Mouse (Mus musculus): ENCODE results near the gene Bcl2l14.

Bcl2l14 gene

GRCm38 (mm10) chr6:134396018-134396417 is at the start of gene Bcl2l14:
Bcl2l14 (plus strand) TSS chr6:134396318.
- no peak for DNase-seq (ENCODE audit: extremely low read depth, insufficient read length, low spot score)

DNA sequence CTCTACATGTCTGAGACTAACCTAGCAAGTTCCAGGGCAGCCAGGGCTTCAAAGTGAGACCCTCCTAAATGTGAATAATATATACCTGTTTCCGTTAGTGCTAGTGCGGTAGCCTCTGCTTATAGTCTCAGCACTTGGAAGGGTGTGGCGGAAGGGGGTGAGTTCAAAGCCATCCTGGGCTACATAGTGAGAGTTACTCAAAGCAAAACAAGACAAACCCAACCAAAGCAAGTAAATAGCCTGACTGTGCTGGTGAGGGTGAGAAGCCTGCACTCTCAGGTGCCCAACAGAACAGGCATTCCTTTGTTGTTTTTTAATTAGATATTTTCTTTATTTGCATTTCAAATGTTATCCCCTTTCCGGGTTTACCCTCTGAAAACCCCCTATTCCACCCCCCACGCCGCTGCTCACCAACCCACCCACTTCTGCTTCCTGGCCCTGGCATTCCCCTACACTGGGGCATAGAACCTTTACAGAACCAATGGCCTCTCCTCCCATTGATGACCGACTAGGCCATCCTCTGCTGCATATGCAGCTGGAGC is 47.5 kb upstream of the Bcl2l14 start:
- DNase-seq (ENCODE audit: extremely low read depth, insufficient read length, low spot score), result no peak

- DNase-seq (ENCODE audit: extremely low read depth, insufficient read length, low spot score), result no peak
Observed at GRCm38 (mm10) chr6:134352881-134353280, 43.2 kb upstream of the Bcl2l14 start.

DNA sequence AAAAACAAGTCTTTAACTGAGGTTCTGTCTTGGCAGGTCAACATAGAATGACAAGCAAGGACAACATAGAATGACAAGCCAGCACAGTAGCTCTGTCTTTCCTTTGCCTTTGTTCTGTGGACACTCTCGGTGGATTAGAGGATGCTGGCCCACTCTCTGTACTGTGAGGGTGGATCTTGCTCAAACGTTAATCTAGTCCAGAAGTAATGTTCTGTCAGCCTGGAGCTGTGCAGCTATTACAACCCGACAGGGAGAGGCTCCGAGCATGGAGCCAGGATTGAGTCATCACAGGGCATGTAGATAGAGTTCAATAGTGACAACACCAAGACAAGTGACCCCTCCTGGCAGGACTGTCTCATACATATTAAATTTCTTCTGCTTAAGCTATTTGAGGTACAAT is 42.4 kb upstream of the Bcl2l14 start:
- no peak for DNase-seq (ENCODE audit: extremely low read depth, insufficient read length, low spot score)

GRCm38 (mm10) chr6:134357570-134357969 is 38.5 kb upstream of the Bcl2l14 start:
- DNase-seq (ENCODE audit: extremely low read depth, insufficient read length, low spot score), result no peak

DNA sequence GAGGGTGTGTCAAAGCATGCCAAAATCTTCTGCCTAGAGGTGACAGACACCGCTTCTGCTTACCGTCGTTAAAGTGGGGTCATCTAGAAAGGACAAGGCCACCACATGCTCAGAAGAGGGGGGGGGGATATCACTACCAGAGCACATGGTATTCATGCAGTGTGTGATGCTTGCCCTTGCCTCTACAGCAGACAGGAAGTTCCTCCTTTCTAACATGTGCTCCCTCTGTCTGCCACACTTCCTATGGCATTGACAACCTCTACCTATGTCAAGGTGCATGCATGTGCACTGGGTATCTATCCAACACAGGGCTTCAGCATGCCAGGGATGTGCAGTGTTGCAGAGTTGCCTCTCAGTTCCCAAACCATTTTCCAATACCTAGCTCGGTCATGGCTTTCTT is 36.0 kb upstream of the Bcl2l14 start:
- no peak for DNase-seq (ENCODE audit: extremely low read depth, insufficient read length, low spot score)

DNA sequence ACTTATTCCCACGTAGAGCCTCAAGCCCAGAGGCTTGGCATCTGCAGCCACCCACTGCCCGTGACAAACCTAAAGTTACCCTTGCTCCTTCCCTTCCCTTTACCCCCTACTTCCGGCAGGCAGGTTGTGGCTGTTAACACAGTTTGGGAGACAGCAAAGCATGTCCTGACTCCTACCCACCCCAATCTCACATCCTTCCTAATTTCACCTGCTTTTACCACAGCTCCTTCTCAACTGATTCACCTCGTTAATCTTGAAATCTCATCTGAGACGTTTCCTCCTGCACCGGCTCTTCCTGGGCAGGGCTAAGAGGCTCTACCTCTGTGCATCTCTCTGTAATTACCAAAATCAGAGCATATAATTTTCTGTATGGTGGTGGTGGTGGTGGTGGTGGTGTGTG is 31.5 kb upstream of the Bcl2l14 start:
- DNase-seq (ENCODE audit: extremely low read depth, insufficient read length, low spot score), result no peak

DNA sequence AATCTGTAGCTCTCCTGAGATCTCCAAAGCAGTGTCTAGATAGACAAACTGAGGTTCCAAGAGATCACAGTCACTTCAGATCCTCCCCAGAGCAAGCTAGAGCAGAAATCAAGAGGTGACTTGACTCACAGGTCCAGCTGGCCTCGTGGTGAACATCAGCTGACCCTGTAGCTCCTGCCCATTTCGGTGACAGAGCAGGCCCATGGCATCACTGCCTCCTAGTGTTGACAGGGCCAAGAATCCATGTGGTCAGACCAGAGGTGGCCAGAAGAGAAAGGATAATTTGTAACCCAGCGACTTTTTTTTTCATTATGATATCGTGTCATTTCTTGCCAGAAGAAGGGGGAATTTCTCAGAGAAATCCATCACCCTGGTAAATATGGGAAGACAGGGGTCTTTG is 30.2 kb upstream of the Bcl2l14 start:
- peak; percentile 44 for DNase-seq (ENCODE audit: extremely low read depth, insufficient read length, low spot score)

DNA sequence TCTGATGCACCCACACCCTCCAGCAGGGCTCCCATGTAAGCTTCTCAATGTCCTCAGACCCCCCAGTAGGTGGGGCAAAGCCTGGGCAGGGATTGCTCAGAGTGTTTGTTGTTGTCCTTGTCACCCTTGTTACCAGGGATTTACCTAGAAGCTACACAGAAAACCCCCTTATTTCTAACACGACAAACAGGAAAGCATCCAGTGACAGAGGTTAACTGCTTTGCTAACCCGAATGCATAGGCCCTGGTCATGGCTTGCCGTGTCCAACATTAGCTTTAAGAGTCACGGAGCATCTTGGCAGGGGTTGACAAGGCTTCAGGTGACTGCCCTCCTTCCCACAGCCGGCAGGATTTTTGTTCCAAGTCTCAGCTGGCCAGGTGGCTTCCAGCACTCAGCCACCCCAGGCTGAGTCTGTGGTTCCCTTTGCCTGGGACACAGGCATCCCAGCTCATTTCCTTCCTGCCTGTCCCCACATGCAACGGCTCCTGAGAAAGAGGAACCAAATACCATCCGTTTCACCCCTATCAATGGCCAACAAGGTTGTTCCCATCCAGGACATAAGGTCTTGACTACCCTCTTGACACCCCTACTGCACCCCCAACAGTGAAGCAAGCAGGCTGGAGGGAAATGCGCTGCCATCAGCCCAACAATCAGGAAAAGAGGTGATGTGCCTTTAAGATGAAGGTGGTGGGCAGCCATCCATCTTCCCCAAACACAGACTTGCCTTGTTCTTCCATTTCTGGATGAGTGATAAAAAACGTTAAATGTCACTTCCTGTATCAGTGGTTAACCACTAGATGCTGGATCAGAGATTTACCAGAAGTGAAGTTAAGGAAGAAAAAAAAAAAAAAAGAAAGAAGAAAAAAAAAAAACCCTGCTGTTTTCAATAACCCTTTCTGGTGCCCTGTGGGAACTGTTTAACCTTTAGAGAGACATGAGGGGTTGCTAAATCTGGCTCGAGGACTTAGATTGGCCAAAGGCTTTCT is 29.5 kb upstream of the Bcl2l14 start:
- DNase-seq (ENCODE audit: extremely low read depth, insufficient read length, low spot score), result no peak

DNA sequence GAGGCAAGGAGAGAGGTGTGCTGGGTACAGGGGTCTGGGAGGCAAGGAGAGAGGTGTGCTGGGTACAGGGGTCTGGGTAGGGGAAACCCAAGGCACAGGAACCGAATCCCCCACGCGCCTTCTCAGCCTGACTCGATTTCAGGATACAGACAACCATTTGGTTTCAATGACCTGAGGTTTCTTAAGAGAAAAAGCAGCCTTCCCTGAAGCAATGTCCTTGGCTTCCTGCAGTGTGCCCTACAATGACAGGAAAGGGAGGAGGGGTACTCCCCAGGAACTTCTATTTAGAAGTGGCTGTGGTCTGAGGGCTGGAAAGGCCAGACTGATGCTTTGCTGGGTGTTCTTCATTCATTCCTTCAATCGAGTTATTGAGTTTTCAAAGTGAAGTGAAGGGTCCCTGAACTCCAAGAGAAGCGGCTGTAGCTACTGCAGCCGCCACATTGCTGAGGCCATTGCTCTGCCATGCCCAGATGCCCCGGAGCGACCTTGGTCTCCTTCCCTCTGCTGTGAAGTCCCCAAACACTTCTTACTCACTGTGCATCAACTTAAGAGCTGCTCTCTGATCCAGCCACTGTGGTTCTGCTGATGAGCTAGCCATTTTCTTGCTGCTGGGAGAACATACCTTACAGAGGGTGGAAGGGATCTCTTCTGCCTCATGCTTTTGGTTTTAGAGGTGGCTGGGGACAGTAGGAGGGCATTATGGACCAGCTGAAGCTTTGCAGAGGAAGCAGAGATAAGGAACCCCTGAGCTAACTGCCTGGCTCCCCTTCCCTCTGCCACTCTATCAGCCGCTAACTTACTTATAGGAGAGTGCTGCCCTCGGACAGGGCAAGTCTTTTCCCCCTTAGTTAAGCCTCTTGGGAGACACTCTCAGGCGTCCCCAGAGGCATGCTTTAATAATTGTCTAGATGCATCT is 28.5 kb upstream of the Bcl2l14 start:
- DNase-seq (ENCODE audit: extremely low read depth, insufficient read length, low spot score), result no peak

DNA sequence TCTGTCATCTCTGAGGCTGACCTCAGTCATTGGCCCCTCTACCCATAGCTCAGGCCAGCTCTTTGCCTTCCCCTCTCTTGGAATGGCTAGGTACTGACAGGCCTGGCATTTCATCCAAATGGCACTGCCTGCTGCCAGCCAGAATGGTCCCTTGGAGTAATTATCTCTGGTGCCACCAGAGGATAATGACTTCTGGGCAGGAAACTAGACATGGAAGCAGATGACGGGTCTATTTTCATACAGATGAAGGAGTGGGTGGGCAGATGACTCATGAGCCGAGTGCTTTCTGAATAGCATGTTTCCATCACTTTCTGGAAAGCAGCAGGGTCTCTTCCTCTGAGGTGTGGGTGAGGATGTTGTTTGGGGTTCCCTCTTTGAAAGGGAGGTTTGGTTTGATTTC is 23.2 kb upstream of the Bcl2l14 start:
- DNase-seq (ENCODE audit: extremely low read depth, insufficient read length, low spot score), result no peak

DNA sequence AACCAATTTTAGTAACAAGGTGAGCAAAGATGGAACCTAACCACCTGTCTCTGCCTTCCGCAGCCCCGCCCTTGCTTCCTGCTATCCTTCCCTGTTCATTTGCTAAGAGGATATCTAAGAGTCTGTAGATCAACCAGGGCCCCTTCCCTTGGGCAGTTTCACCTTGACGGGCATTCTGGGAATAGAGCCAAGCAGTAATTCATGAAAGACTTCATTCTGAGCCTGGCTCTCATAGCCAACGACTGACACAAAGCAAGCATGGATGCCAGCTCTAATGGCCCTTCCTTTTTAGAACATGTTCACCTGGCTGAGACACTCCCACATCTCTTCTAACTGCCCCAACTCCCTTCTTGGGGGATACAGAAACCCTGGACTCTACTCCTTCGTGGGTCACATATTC is 18.9 kb upstream of the Bcl2l14 start:
- DNase-seq (ENCODE audit: extremely low read depth, insufficient read length, low spot score), result no peak

- DNase-seq (ENCODE audit: extremely low read depth, insufficient read length, low spot score), result no peak
Observed at GRCm38 (mm10) chr6:134377856-134378255, 18.3 kb upstream of the Bcl2l14 start.

DNA sequence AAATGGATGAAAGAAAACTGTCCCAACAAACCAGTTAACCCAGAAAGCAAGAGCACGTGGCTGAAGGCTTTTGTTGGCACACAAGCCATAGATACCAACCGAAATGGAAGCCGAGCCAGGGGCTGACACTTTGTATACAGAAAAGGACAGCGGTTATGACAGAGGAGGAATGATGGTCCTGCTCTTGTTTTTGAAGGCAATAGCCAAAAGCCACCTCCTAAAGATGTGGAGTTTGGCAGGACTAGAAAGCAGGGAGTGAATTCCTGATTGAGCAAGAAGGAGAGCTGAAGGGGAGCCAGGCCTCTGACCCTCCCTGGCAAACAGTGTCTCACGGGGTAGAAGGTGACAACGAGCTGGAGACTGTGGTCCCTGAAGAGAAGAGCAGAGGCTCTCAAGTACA is 14.7 kb upstream of the Bcl2l14 start:
- DNase-seq (ENCODE audit: extremely low read depth, insufficient read length, low spot score), result no peak

- no peak for DNase-seq (ENCODE audit: extremely low read depth, insufficient read length, low spot score)
Observed at GRCm38 (mm10) chr6:134385931-134386330, 10.2 kb upstream of the Bcl2l14 start.

- no peak for DNase-seq (ENCODE audit: extremely low read depth, insufficient read length, low spot score)
Observed at GRCm38 (mm10) chr6:134387396-134387795, 8.7 kb upstream of the Bcl2l14 start.

DNA sequence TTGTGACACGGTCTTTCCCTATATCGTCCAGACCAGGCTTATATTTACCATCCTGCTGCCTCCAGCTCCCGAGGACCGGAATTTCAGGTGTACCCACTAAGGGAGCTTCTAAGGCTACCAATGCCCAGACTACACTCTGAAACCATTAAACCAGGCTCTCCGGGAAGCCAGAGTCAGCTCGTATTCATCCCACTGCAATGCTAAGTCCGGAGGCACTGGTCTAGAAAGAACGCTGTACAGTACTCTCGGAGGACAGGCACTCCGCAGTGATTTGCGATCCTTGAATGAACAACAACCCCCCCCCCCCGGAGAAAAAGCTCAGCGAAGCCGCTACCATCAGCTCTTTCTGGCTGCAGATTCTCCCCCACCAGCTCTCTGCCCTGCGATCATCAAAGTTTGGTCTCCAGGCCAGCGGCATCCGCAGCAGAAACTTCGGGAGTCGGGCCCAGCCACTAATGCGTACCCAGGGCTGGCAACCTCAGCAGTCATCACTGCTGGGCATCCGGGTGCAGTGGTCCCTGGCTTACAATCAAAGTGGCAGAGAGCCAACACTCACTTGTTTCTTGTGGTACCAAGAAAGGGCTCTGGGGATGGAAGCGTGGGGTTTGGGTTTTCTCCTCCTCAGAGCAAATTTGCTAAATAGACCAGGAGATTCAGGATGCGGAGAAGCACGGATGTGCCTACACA is 7.6 kb upstream of the Bcl2l14 start:
- no peak for DNase-seq (ENCODE audit: extremely low read depth, insufficient read length, low spot score)

- DNase-seq (ENCODE audit: extremely low read depth, insufficient read length, low spot score), result peak; percentile 43
Observed at GRCm38 (mm10) chr6:134389248-134389891, 6.7 kb upstream of the Bcl2l14 start.

DNA sequence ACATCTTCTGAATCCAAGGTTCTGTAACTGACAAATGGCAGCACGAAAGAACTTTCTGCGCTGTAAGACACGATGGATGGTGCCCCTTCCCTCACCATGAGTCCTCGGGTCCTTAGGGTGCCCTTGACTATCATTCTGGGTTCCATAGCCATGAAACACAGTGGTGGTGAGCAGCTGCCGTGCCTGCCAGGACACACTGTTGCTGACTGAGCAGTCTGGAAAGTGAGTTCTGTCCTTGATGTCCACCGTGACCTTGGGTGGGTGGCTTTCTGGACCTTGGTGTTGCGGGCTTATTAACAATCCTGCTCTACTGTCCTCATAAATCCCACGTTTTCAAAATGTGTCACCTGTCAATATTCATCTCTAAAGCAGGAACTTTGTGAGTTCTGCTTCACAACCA is 6.2 kb upstream of the Bcl2l14 start:
- no peak for DNase-seq (ENCODE audit: extremely low read depth, insufficient read length, low spot score)

GRCm38 (mm10) chr6:134390837-134391236 is 5.3 kb upstream of the Bcl2l14 start:
- no peak for DNase-seq (ENCODE audit: extremely low read depth, insufficient read length, low spot score)
